Mouse (Mus musculus): ENCODE measurements around the gene 1700092M07Rik. TPM values are rescaled to one million over a fixed set of nuclear protein-coding genes. Genes with fewer than 3 reads are reported as not detected.
A peak's percentile ranks its signal among the peaks of the same experiment; 100 is the strongest.
"Not testable (repeated sequence)": the region's sequence is repeated elsewhere in the genome, so short reads cannot be mapped to it uniquely, and the experiment has no call there.

The 1700092M07Rik gene
- polyA plus RNA-seq, 1 experiment from 2014 or later = 1.7 TPM

DNA sequence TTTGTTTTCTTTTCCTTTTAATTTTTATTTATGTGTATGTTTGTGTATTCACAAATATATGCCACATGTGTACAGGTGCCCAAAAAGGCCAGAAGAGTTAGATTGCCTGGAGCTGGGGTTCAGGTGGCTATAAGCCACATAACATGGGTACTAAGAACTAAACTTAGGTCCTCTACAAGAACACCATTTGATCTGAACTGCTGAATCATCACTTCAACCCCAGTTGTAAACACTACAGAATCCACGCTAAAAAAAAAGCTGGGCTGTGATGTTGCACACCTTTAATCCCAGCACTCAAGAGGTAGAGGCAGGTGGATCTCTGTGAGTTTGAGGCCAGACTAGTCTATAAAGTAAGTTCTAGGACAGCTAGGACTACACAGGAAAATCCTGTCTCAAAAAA lies 19.1 kb upstream of the 1700092M07Rik start:
- no peaks in the 10 kb centered on the region for H3K9me3 ChIP-seq
- H3K4me3 ChIP-seq = no peak overlapping the region
- H3K36me3 ChIP-seq = peaks cover 19% of the 10 kb centered on the region
- no peak overlapping the region for H3K4me2 ChIP-seq
- peaks cover 25% of the 10 kb centered on the region for H3K4me1 ChIP-seq
- H3K27me3 ChIP-seq = no peaks in the 10 kb centered on the region
- no peak overlapping the region for H3K27ac ChIP-seq
- H3K9ac ChIP-seq = no peak overlapping the region
- no peak for ATAC-seq (ENCODE audit: insufficient number of reproducible peaks, low FRiP score, low TSS enrichment, low read depth)
- WGBS = 68% methylated on average over 1 of the region's 1 CpGs

DNA sequence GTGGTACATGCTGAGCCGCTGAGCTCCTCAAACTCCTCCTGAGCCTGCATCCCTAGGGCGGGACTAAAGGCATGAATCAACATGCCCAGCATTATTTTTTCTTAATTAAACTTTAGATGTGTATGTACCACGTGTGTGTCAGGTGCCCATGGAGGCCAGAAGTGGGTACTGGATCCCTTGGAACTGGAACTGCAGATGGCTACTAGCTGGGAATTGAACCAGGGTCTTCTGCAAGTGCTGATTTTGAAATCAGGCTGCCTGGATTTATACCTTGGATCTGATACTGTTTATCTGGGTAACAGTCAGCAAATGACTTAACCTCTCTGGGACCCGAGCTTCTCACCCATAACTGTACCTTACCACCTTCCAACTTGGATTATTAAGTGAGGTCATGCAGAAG lies 18.5 kb upstream of the 1700092M07Rik start:
- no peak for ATAC-seq (ENCODE audit: insufficient number of reproducible peaks, low FRiP score, low TSS enrichment, low read depth)
- H3K4me3 ChIP-seq = peak overlapping the region; percentile 75
- no peak overlapping the region; the same call in 1 of the 2 replicates for H3K9ac ChIP-seq
- H3K27me3 ChIP-seq = no peaks in the 10 kb centered on the region
- H3K9me3 ChIP-seq = no peaks in the 10 kb centered on the region
- H3K36me3 ChIP-seq = peaks cover 23% of the 10 kb centered on the region
- peaks cover 29% of the 10 kb centered on the region for H3K4me1 ChIP-seq
- no peak overlapping the region; the same call in 1 of the 2 replicates for H3K27ac ChIP-seq
- peak overlapping the region; percentile 58 for H3K4me2 ChIP-seq
- 35% methylated on average over 4 of the region's 4 CpGs for WGBS

DNA sequence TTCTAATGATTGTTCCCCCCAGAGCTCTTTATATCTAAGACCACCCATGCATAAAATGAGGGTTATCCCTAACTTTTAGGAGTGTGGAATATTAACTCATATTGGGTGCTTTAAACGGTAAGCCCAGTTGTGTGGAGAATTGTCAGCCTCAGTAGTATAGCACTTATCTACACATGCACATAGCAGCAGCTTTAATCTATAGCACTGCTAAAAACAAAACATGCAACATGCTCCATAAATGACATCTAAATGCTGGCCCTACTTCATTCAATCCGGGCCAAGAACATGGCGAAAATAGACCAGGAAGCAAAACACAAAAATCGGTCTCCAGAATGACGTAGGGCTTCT lies 18.0 kb upstream of the 1700092M07Rik start:
- Histone ChIP-seq H3K36me3 (peaks cover 23% of the 10 kb centered on the region), H3K4me3 (peak overlapping the region; percentile 75), H3K4me2 (peak overlapping the region; percentile 58), H3K27me3 (no peaks in the 10 kb centered on the region), H3K9me3 (no peaks in the 10 kb centered on the region), H3K4me1 (peaks cover 29% of the 10 kb centered on the region), H3K9ac (peak overlapping the region; percentile 79), H3K27ac (peak overlapping the region; percentile 97)
- WGBS = under 1% methylated on average over 5 of the region's 5 CpGs
- no peak for ATAC-seq (ENCODE audit: insufficient number of reproducible peaks, low FRiP score, low TSS enrichment, low read depth)

DNA sequence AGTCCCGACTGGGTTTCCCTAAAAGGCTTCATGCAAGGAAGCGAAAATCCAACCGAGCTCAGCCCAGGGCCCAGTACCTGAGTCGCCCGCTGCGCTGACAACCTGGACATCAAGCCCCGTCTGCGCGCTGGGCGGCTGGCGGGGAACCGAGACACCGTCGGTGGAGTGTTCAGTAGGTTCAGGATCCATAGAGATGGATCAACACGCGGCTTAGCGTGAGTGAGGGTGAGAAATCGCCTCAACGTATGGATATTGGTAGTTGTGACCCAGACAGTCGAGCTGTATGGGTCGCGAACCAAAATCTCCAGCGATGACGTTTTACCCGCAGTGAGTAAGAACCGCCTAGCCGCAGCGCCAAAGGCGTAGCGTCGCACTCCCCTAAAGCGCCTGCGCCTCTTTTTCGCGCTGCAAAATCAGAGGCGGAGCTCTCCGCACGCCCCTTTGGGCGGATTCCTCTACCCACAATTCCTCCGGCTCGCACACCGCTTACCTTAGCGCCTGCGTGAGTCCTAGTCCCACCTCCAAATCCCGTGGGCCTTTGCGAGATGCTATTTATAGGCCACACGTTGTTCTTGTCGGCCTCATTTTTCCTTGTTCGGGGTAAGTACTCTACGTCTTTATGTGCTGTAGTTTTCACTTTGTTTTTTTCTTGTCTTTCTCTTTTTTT lies 17.5 kb upstream of the 1700092M07Rik start, which contains the start of gene Slc3a2:
TSS of gene Slc3a2 (minus strand) at position 463 of the 667 bp plus-strand sequence.
- Histone ChIP-seq H3K4me3 (peak within 1 kb of the TSS; percentile 75), H3K4me1 (peaks cover 29% of the 10 kb centered on the region), H3K4me2 (peak within 1 kb of the TSS; percentile 58), H3K9me3 (no peaks in the 10 kb centered on the region), H3K36me3 (peaks cover 23% of the 10 kb centered on the region), H3K27ac (peak within 1 kb of the TSS; percentile 97), H3K27me3 (no peaks in the 10 kb centered on the region), H3K9ac (peak within 1 kb of the TSS; percentile 89)
- peak; percentile 94 for ATAC-seq (ENCODE audit: insufficient number of reproducible peaks, low FRiP score, low TSS enrichment, low read depth)
- WGBS = under 1% methylated on average over 50 of the region's 50 CpGs

DNA sequence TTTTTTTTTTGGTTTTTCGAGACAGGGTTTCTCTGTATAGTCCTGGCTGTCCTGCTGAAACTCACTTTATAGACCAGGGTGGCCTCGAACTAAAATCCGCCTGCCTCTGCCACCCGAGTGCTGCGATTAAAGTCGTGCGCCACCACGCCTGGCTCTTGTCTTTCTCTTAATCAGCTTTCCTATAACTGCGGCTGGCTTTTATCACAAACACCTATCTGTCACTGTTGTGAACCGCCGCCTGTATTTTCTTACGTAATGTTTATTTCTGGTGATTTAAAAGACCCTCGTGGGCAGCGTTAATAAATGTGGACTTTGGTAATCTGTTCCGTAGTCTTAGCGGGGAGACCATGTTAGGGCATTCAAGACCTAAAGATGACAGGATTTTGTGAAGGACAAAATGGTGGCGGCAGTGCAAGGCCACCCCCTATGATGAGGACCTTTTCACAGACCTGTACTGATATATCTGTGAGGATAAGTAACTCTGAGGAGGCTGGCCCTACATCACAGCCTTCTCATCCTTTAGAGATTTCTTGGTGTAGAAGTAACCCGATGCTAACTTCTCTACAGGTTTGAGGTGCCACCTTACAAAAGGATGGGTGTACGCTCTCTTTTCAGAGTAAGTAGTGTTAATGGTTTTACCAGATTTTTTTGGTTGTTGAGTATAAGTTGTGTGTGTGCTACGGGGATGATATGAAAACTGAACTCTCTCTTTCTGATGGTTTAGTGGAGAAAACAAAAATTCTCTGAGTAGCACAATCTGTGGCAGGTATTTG lies 16.8 kb upstream of the 1700092M07Rik start:
- peaks cover 23% of the 10 kb centered on the region for H3K36me3 ChIP-seq
- ATAC-seq (ENCODE audit: insufficient number of reproducible peaks, low FRiP score, low TSS enrichment, low read depth) = no peak
- H3K4me2 ChIP-seq = peak overlapping the region; percentile 52
- H3K4me1 ChIP-seq = peaks cover 29% of the 10 kb centered on the region
- H3K9me3 ChIP-seq = no peaks in the 10 kb centered on the region
- H3K27ac ChIP-seq = peak overlapping the region; percentile 90
- WGBS = 0% methylated on average over 20 of the region's 20 CpGs
- peak overlapping the region; percentile 89 for H3K9ac ChIP-seq
- peak overlapping the region; percentile 75 for H3K4me3 ChIP-seq
- no peaks in the 10 kb centered on the region for H3K27me3 ChIP-seq

DNA sequence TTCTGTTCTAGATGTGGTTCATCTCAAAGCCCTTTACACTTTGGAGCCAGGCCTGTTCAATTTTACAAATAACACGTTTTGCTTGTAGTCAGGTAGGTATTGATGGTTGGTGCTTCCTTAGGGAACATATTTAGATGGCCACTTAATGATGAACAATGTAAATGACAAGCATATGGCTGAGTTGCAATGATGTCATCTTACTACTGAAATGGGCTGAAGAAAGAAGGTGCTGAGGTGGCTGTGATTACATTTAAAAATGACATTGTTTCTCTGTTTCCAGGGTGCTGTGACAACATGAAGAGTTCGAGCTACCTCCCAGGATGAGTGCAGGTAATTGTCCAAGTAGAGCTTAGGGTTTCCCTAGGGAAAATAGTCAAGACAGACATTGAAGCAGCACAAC lies 16.1 kb upstream of the 1700092M07Rik start:
- Histone ChIP-seq H3K4me2 (peak overlapping the region; percentile 52), H3K27ac (peak overlapping the region; percentile 90), H3K9ac (peak overlapping the region; percentile 89), H3K9me3 (no peaks in the 10 kb centered on the region), H3K4me1 (peaks cover 29% of the 10 kb centered on the region), H3K36me3 (peaks cover 23% of the 10 kb centered on the region), H3K27me3 (no peaks in the 10 kb centered on the region), H3K4me3 (peak overlapping the region; percentile 75)
- ATAC-seq (ENCODE audit: insufficient number of reproducible peaks, low FRiP score, low TSS enrichment, low read depth) = no peak
- 1% methylated on average over 2 of the region's 2 CpGs for WGBS

DNA sequence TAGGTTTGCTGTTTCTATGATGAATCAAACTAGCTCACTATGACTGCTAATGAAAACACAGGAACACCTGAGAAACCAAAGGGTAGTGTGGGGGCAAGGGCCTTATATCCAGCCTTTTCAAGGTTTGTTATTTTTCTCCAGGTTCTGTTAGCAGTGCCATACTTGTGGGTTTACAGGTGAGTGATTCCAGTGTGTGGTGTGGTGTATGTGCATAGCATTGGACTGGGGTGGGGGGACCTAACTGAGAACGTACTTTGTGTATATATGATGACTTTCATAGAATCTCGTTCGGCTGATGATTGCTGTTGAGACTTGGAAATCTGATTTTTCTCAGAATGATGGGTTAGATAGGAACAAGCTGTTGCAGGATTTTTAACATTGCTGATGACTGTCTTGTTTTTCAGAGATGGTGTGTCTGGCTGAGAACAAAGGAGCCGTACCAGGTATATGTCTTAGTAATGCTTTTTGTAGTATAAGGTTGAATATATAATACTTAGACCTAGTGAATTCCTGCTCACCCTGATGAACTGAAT lies 15.4 kb upstream of the 1700092M07Rik start:
- H3K9ac ChIP-seq = no peak overlapping the region
- 42% methylated on average over 4 of the region's 4 CpGs for WGBS
- no peak for ATAC-seq (ENCODE audit: insufficient number of reproducible peaks, low FRiP score, low TSS enrichment, low read depth)
- peak overlapping the region; percentile 52 for H3K4me2 ChIP-seq
- H3K4me3 ChIP-seq = peak overlapping the region; percentile 75
- peaks cover 29% of the 10 kb centered on the region for H3K4me1 ChIP-seq
- H3K9me3 ChIP-seq = no peaks in the 10 kb centered on the region
- no peak overlapping the region; the same call in 1 of the 2 replicates for H3K27ac ChIP-seq
- no peaks in the 10 kb centered on the region for H3K27me3 ChIP-seq
- H3K36me3 ChIP-seq = peaks cover 23% of the 10 kb centered on the region

DNA sequence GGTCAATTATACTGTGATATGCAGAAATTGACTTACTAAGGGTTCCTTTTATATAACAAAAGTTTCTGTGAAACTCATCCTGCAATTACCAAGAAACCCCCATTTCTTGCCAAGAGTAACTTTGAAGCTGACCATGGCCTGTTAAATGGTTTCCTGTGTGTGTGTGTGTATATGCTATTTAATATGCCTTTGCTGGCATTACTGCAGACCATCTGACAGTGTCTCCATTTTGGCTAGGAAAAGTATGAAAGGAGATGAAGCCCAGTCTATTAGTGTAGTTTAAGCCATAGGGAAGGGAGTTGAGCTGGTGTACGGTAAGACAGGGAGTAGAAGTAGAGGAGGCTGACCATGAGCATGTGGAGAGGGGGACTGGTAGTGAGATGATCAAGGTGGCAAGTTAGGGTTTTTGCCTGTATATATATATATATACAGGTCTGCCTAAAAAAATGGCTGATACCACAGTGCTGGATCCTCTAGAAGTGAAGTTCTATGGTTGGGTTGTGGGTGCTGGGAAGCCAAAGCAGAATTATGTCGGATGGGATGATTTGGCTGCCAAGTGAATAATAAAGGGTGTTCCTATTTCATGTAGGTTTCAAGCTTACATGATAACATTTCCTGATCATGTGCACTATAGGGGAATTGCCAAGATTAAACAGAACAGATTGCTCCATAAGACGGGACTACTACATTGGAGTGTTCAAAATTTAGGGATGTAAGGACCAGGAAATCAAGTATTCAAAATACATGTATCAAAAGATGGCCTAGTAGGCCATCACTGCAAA lies 13.7 kb upstream of the 1700092M07Rik start:
- no peaks in the 10 kb centered on the region for H3K27me3 ChIP-seq
- no peak overlapping the region for H3K27ac ChIP-seq
- no peak overlapping the region for H3K4me3 ChIP-seq
- peaks cover 23% of the 10 kb centered on the region for H3K36me3 ChIP-seq
- WGBS = 19% methylated on average over 3 of the region's 3 CpGs
- H3K9ac ChIP-seq = no peak overlapping the region
- ATAC-seq (ENCODE audit: insufficient number of reproducible peaks, low FRiP score, low TSS enrichment, low read depth) = no peak
- H3K9me3 ChIP-seq = no peaks in the 10 kb centered on the region
- peaks cover 26% of the 10 kb centered on the region for H3K4me1 ChIP-seq
- H3K4me2 ChIP-seq = no peak overlapping the region

DNA sequence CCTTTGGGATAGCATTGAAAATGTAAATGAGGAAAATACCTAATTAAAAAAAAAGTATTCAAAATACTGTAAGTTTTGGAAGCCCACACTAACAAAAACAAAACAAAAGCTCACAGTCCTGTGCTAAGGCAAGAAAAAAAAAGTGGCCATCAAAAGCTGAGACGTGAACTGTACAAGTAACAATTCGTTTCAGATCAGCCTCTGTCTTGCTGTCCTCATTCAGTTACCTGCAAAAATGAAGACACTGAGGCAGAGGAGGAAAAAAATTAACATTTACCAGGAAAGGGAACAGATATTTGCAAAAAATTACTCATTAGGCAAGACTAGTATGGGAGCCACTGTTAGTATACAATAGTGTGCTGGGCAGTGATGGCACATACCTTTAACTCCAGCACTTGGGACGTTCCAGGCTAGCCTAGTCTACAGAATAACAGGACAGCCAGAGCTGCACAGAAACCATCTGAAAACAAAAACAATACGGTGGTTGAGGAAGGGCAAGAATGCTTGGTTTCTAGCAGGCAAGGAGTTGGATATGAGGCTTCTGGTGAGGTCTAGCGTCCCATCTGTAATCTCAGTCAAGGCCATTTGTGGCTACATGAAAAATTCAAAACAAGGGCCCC lies 12.9 kb upstream of the 1700092M07Rik start:
- H3K27ac ChIP-seq = no peak overlapping the region
- 21% methylated on average over 5 of the region's 5 CpGs for WGBS
- H3K4me2 ChIP-seq = no peak overlapping the region
- no peaks in the 10 kb centered on the region for H3K9me3 ChIP-seq
- H3K27me3 ChIP-seq = no peaks in the 10 kb centered on the region
- peaks cover 19% of the 10 kb centered on the region for H3K4me1 ChIP-seq
- H3K36me3 ChIP-seq = peaks cover 23% of the 10 kb centered on the region
- no peak overlapping the region for H3K4me3 ChIP-seq
- no peak for ATAC-seq (ENCODE audit: insufficient number of reproducible peaks, low FRiP score, low TSS enrichment, low read depth)
- H3K9ac ChIP-seq = no peak overlapping the region

DNA sequence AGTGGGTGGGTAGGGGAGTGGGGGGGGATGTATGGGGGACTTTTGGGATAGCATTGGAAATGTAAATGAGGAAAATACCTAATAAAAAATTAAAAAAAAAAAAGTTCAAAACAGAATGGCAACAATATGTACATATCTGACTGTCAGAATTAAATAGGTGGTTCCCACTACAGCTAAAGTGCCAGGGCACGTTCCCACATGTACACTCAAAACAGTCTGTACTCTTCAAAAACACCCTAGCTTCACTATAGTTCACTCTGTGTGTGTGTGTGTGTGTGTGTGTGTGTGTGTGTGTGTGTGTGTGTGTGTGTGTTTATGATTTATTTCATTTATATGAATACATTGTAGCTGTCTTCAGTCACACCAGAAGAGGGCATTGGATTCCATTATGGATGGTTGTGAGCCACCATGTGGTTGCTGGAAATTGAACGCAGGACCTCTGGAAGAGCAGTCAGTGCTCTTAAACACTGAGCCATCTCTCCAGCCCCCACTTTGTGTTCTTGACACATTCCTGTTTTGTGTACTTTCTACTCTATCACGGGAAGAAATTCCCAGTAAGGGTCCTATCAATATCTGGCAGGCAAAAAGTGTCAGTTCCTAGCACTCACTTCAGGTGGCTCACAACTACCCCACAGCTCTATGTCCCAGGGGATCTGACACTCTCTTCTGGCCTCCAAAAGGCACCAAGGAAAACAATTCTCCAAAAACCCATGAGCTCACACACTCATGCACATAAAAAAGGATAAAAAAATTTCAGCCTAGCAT lies 12.0 kb upstream of the 1700092M07Rik start:
- not testable (repeated sequence) for ATAC-seq (ENCODE audit: insufficient number of reproducible peaks, low FRiP score, low TSS enrichment, low read depth)

DNA sequence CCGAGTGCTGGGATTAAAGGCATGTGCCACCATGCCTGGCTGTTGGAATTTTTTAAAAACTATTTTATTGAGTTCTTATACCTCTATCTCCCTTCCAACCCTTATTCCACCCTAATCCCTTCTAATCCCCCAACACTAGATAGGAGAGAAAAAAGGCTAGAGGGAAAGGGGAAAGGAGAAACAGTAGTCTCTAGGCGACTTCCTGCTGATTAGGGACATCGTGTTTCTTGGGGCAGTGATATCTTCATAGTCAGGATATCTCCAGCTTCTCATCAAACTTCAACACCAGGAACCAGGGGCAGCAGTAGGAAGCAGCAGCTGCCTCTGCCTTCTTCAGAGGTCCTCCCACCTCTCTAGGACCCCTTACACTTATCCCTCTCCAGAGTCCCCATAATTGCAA lies 6.2 kb upstream of the 1700092M07Rik start:
- ATAC-seq (ENCODE audit: insufficient number of reproducible peaks, low FRiP score, low TSS enrichment, low read depth) = no peak
- Histone ChIP-seq H3K27ac (no peak overlapping the region), H3K36me3 (peaks cover 18% of the 10 kb centered on the region), H3K4me1 (peaks cover 18% of the 10 kb centered on the region; the same call in 1 of the 2 replicates), H3K4me2 (no peak overlapping the region), H3K9ac (no peak overlapping the region), H3K4me3 (no peak overlapping the region), H3K9me3 (no peaks in the 10 kb centered on the region), H3K27me3 (no peaks in the 10 kb centered on the region)
- 72% methylated on average over 3 of the region's 3 CpGs for WGBS

More for the DNA sequence above, 12.0 kb upstream of the 1700092M07Rik start:
- WGBS = 43% methylated on average over 3 of the region's 3 CpGs
- H3K4me1 ChIP-seq = peaks cover 19% of the 10 kb centered on the region
- not testable (repeated sequence) for H3K27ac ChIP-seq, H3K4me2 ChIP-seq, H3K27me3 ChIP-seq, H3K9me3 ChIP-seq, H3K9ac ChIP-seq, H3K4me3 ChIP-seq
- peaks cover 23% of the 10 kb centered on the region for H3K36me3 ChIP-seq

All from limb, embryonic 15.5 days (tissue).